Mouse (Mus musculus): Measurements from ENCODE around the gene Btbd2. TPM values are rescaled to one million over a fixed set of nuclear protein-coding genes. Genes with fewer than 3 reads are reported as not detected.

Btbd2 gene
- polyA plus RNA-seq, 1 experiment from 2014 or later, result 9.2 TPM

DNA sequence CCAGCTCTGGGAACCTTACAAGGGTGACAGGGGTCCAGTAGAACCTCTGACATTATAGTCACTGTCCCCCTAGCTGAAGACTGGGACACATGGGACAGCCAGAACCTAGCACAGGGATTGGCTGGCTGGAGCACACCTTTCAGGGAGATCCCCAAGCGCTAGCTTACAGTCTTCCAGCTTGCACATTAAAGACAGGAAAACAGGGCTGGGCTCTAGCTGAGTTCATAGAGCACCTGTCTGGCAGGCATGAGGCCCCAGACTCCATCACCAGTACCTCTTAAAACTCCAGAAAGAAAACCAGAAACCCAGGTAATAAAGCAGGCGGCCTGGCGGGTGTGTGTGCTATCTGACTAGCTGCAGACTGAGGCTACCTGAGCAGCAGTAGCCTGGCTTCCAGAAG, 16.8 kb upstream of the Btbd2 start:
- H3K9me3 ChIP-seq (ENCODE audit: control insufficient read depth, low read length), result no peaks in the 10 kb centered on the region
- no peak for ATAC-seq
- peak overlapping the region; percentile 75 for H3K27ac ChIP-seq (ENCODE audit: low read length)
- peak overlapping the region; percentile 97 for H3K9ac ChIP-seq (ENCODE audit: low read depth, low read length)
- H3K36me3 ChIP-seq (ENCODE audit: control insufficient read depth, insufficient read depth, low read length), result peaks cover 27% of the 10 kb centered on the region
- no peaks in the 10 kb centered on the region for H3K27me3 ChIP-seq (replicated peaks; ENCODE audit: control insufficient read depth, insufficient read depth, low read length)
- peak overlapping the region; percentile 64 for H3K4me2 ChIP-seq (ENCODE audit: low read depth, low read length)
- WGBS, result 57% methylated on average over 3 of the region's 3 CpGs
- peak overlapping the region; percentile 96 for H3K4me3 ChIP-seq (ENCODE audit: low read length)
- peaks cover 53% of the 10 kb centered on the region for H3K4me1 ChIP-seq (ENCODE audit: control insufficient read depth, insufficient read depth, low read length)

DNA sequence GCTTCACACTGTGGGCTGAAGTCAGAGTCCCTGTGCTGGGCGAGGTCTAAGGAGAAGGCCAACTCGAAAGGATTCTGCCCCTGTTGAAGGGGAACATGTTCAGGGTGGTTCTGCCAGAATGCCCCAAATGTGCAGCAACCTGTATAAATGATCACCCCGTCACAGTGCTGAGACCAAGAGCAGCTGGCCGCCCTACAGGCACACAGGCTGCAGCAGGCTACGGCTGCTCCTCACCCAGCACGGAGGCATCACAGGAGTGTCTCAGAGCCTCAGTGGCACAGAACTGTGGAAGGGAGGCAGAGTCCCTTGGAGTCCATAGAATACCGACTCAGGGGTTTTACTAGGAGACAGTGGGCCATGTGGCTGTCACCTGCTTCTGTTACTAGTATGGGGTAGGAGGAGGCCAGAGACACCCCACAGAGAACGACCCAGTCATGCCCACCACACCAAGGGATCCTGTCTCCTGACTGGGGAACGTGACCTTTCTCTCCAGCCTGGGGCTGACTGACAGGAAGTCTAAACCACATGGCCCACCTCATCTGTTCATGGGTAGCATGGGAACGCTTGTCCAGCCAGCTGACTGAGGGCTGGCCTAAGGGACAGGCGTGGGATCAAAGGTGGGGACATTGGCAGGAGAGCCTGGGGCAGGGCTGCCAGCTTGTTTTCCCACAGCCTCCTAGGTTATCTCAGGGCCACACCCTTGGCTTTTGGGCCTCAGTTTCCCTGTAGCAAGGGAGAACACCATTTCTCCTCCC, 15.2 kb upstream of the Btbd2 start:
- Histone ChIP-seq H3K9me3 (ENCODE audit: control insufficient read depth, low read length) (no peaks in the 10 kb centered on the region), H3K36me3 (ENCODE audit: control insufficient read depth, insufficient read depth, low read length) (peaks cover 42% of the 10 kb centered on the region), H3K4me3 (ENCODE audit: low read length) (no peak overlapping the region), H3K4me2 (ENCODE audit: low read depth, low read length) (no peak overlapping the region), H3K4me1 (ENCODE audit: control insufficient read depth, insufficient read depth, low read length) (peaks cover 37% of the 10 kb centered on the region), H3K9ac (ENCODE audit: low read depth, low read length) (no peak overlapping the region), H3K27me3 (replicated peaks; ENCODE audit: control insufficient read depth, insufficient read depth, low read length) (no peaks in the 10 kb centered on the region), H3K27ac (ENCODE audit: low read length) (no peak overlapping the region)
- ATAC-seq, result no peak
- WGBS, result 84% methylated on average over 11 of the region's 11 CpGs

DNA sequence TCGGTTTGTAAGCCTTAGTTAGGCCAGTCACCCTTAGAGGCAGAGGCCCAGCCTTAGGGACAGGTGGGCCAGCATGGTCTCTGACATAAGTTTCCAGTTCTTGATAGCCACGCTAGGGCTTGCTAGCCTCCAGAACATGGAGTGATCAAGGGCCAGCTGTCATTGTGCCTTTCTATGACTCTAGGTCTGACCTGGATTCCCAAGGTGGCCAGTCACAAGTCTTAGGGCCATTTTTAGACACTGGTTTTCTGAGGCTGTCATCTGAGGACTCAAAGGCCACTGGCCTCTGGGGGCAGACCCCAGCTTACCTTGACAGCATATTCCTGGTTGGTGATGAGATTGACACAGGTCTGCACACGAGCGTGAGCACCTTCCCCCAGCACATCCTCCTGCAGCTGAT, 14.4 kb upstream of the Btbd2 start:
- peaks cover 35% of the 10 kb centered on the region for H3K4me1 ChIP-seq (ENCODE audit: control insufficient read depth, insufficient read depth, low read length)
- H3K9me3 ChIP-seq (ENCODE audit: control insufficient read depth, low read length), result no peaks in the 10 kb centered on the region
- no peaks in the 10 kb centered on the region for H3K27me3 ChIP-seq (replicated peaks; ENCODE audit: control insufficient read depth, insufficient read depth, low read length)
- peaks cover 46% of the 10 kb centered on the region for H3K36me3 ChIP-seq (ENCODE audit: control insufficient read depth, insufficient read depth, low read length)
- ATAC-seq, result no peak
- no peak overlapping the region for H3K4me3 ChIP-seq (ENCODE audit: low read length)
- 90% methylated on average over 4 of the region's 4 CpGs for WGBS
- no peak overlapping the region for H3K9ac ChIP-seq (ENCODE audit: low read depth, low read length)
- no peak overlapping the region for H3K27ac ChIP-seq (ENCODE audit: low read length)
- no peak overlapping the region for H3K4me2 ChIP-seq (ENCODE audit: low read depth, low read length)

DNA sequence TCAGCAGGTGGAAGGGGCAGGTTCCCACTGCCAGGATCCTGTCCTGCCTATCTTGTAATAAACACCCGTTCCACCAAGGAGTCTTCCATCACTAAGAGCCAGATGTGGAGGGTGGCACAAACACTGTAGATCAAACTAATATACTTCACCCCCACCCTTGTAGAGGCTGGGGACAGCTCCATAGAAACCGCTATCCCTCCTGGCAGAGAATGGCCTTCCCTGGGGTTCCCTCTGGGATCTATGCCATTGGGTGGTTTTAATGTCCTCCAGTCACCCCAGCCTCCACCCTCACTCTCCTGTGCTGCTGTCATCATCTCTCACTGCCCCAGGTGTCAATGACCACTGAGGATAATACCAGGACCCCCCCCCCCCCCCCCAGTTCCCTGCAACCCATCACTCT, 13.7 kb upstream of the Btbd2 start:
- peaks cover 41% of the 10 kb centered on the region for H3K4me1 ChIP-seq (ENCODE audit: control insufficient read depth, insufficient read depth, low read length)
- H3K36me3 ChIP-seq (ENCODE audit: control insufficient read depth, insufficient read depth, low read length), result peaks cover 46% of the 10 kb centered on the region
- ATAC-seq, result no peak
- peak overlapping the region; percentile 24; the same call in 1 of the 2 replicates for H3K9ac ChIP-seq (ENCODE audit: low read depth, low read length)
- H3K27me3 ChIP-seq (replicated peaks; ENCODE audit: control insufficient read depth, insufficient read depth, low read length), result no peaks in the 10 kb centered on the region
- H3K9me3 ChIP-seq (ENCODE audit: control insufficient read depth, low read length), result no peaks in the 10 kb centered on the region
- no peak overlapping the region for H3K4me2 ChIP-seq (ENCODE audit: low read depth, low read length)
- WGBS, result 89% methylated on average over 2 of the region's 2 CpGs
- no peak overlapping the region for H3K4me3 ChIP-seq (ENCODE audit: low read length)
- no peak overlapping the region for H3K27ac ChIP-seq (ENCODE audit: low read length)

DNA sequence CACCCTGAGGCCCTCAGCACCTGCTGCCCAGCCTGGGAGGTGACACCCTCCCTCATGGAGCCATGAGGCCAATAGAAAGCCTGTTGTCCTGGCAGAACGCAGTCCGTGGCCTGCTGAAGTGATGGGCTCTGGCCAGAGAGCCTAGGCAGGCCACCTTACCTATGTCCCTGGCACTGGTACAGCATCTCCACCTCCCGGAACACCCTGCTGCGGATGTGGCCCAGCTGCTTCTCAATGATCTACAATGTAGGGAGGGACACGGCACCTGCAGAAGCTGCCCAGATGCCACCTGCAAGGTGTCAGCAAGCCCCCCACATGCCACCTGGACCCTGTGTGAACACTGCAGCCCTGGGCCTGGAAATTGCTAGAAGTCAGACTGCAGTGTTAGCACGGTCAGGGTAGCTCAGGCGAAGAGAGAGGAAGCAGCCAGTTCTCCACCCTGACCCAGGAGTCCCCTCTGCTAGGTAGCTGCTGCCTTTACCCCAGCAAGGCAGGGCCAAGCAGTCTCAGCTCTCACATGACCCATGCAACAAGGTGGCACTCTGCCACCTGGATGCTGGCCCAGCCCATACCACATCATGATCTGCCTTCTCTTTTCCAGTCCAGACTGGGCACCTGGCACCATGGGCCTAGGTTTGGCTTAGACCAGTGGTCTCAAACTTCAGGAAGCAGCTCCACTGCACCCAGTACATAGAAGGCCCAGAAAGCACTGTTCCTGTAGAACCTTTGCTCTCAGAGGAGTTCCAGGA, 13.0 kb upstream of the Btbd2 start:
- 94% methylated on average over 7 of the region's 7 CpGs for WGBS
- H3K4me3 ChIP-seq (ENCODE audit: low read length), result no peak overlapping the region
- ATAC-seq, result no peak
- H3K4me1 ChIP-seq (ENCODE audit: control insufficient read depth, insufficient read depth, low read length), result peaks cover 46% of the 10 kb centered on the region
- no peak overlapping the region for H3K4me2 ChIP-seq (ENCODE audit: low read depth, low read length)
- no peak overlapping the region for H3K27ac ChIP-seq (ENCODE audit: low read length)
- no peaks in the 10 kb centered on the region for H3K27me3 ChIP-seq (replicated peaks; ENCODE audit: control insufficient read depth, insufficient read depth, low read length)
- H3K9me3 ChIP-seq (ENCODE audit: control insufficient read depth, low read length), result no peaks in the 10 kb centered on the region
- H3K9ac ChIP-seq (ENCODE audit: low read depth, low read length), result peak overlapping the region; percentile 24; the same call in 1 of the 2 replicates
- H3K36me3 ChIP-seq (ENCODE audit: control insufficient read depth, insufficient read depth, low read length), result peaks cover 46% of the 10 kb centered on the region

DNA sequence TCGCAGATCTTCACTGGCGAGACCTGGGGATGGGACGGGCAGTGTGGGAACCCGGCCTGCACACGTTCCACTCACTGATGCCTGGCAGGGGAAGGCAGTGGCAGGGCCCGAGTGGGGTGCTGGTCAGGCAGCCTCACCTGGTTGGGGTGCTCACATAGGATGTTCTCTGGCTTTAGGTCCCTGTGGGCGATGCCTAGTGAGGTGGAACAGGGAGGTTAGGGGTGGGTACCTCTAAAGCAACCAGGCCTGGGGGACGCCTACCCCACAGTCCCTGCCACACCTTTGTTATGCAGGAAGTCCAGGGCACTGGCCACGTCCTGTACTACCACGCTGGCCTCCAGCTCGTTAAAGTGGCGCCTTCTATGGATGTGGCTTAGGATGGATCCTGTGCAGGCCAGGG, 12.1 kb upstream of the Btbd2 start:
- Histone ChIP-seq H3K27ac (ENCODE audit: low read length) (no peak overlapping the region), H3K4me3 (ENCODE audit: low read length) (no peak overlapping the region), H3K4me1 (ENCODE audit: control insufficient read depth, insufficient read depth, low read length) (peaks cover 45% of the 10 kb centered on the region), H3K4me2 (ENCODE audit: low read depth, low read length) (no peak overlapping the region), H3K9ac (ENCODE audit: low read depth, low read length) (no peak overlapping the region), H3K9me3 (ENCODE audit: control insufficient read depth, low read length) (no peaks in the 10 kb centered on the region), H3K36me3 (ENCODE audit: control insufficient read depth, insufficient read depth, low read length) (peaks cover 46% of the 10 kb centered on the region), H3K27me3 (replicated peaks; ENCODE audit: control insufficient read depth, insufficient read depth, low read length) (no peaks in the 10 kb centered on the region)
- no peak for ATAC-seq
- WGBS, result 86% methylated on average over 12 of the region's 12 CpGs

DNA sequence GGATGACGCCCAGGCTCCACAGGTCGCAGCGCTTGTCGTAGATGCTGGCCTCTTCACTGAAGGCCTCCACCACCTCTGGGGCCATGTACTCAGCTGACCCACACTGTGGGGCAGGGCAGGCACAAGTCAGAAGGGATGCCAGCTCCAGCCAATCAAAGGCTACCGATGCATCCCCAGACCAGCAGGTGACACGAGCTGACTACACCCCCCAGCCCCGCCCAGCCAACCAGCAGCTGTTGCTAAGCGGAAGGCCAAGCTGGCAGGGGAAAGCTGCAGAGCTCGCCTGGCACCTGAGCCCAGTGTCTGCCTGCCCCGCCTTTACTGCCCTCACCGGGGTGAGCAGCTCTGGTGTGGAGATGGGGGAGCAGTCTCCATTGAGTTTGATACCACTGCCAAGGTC, 11.7 kb upstream of the Btbd2 start:
- no peak overlapping the region for H3K27ac ChIP-seq (ENCODE audit: low read length)
- peaks cover 45% of the 10 kb centered on the region for H3K4me1 ChIP-seq (ENCODE audit: control insufficient read depth, insufficient read depth, low read length)
- no peak overlapping the region for H3K4me2 ChIP-seq (ENCODE audit: low read depth, low read length)
- no peaks in the 10 kb centered on the region for H3K27me3 ChIP-seq (replicated peaks; ENCODE audit: control insufficient read depth, insufficient read depth, low read length)
- WGBS, result 78% methylated on average over 11 of the region's 11 CpGs
- peaks cover 46% of the 10 kb centered on the region for H3K36me3 ChIP-seq (ENCODE audit: control insufficient read depth, insufficient read depth, low read length)
- no peak overlapping the region for H3K4me3 ChIP-seq (ENCODE audit: low read length)
- ATAC-seq, result no peak
- H3K9ac ChIP-seq (ENCODE audit: low read depth, low read length), result no peak overlapping the region
- no peaks in the 10 kb centered on the region for H3K9me3 ChIP-seq (ENCODE audit: control insufficient read depth, low read length)

DNA sequence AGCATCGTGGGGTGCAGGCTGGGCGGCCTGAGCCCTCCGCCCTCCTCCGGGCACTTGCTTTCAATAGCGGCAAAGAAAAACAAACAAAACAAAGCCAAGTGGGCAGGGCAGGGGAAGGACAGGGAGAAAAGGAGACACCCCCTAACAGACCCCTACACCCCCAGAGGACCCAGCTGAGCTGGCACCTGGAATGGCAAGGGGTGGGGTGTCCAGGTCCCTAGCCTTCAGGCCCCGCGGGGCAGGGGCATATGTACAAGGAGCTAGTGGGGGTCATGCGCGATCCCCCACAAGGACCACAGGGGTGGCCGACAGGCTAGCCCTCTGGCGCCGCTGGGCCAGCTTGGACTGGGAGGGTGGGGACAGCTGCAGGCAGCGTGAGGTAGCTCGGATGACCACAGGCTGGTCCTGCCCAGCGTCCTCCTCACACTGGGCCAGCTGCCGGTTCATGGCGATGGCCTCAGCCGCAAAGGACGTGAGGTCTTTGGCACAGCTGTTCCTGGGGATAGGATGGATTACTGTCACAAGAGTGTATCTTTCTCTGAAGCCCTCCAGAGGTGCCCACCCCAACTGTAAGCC, 10.1 kb upstream of the Btbd2 start:
- 82% methylated on average over 19 of the region's 19 CpGs for WGBS
- H3K27ac ChIP-seq (ENCODE audit: low read length), result no peak overlapping the region

DNA sequence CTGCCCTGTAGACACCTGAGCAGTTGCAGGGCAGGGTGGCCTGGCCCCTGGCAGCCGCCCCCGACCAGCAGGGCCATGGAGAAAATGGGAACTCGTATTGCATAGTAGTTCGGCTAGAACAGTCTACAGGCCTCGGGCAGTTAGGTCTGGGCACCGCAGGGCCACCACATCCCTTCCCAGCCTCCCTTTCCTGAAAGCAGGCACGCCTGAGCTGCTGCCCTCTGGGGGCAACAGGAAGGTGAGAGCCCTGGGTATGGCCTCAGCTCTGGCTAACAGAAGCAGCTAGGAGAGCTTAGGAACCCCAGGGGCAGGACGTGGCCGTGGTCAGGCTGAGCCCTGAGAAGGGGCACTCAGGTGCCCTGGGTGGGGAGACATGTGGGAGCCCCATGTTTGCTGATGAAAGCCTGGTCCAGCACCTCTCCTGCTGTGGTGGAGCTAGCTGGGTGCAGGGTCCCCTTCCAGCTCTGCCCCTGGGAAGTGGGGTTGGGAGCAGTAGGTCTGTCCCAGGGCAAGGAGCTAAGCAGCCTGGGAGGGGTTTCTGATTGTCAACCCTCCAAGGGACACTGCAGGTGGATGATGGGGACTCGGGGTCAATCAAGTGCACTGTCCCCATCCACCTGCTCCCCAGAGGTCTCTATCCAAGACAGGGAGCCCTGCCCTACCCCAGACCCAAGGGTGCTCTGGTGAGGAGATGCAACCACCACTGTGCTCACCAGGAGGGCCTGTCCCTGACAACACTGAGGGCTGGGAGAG, 9.3 kb upstream of the Btbd2 start:
- WGBS, result 79% methylated on average over 10 of the region's 10 CpGs
- ATAC-seq, result no peak

More for the DNA sequence above, 10.1 kb upstream of the Btbd2 start:
- no peak overlapping the region for H3K9ac ChIP-seq (ENCODE audit: low read depth, low read length)
- no peak for ATAC-seq
- H3K27me3 ChIP-seq (replicated peaks; ENCODE audit: control insufficient read depth, insufficient read depth, low read length), result no peaks in the 10 kb centered on the region
- peaks cover 45% of the 10 kb centered on the region for H3K36me3 ChIP-seq (ENCODE audit: control insufficient read depth, insufficient read depth, low read length)
- peaks cover 29% of the 10 kb centered on the region for H3K4me1 ChIP-seq (ENCODE audit: control insufficient read depth, insufficient read depth, low read length)
- H3K9me3 ChIP-seq (ENCODE audit: control insufficient read depth, low read length), result no peaks in the 10 kb centered on the region
- H3K4me2 ChIP-seq (ENCODE audit: low read depth, low read length), result no peak overlapping the region
- H3K4me3 ChIP-seq (ENCODE audit: low read length), result no peak overlapping the region

More for the DNA sequence above, 9.3 kb upstream of the Btbd2 start:
- Histone ChIP-seq H3K27ac (ENCODE audit: low read length) (no peak overlapping the region), H3K4me2 (ENCODE audit: low read depth, low read length) (no peak overlapping the region), H3K4me1 (ENCODE audit: control insufficient read depth, insufficient read depth, low read length) (peaks cover 28% of the 10 kb centered on the region), H3K9ac (ENCODE audit: low read depth, low read length) (0 out of 2 replicates have a peak overlapping the region, but pooled peaks have one; percentile 16), H3K27me3 (replicated peaks; ENCODE audit: control insufficient read depth, insufficient read depth, low read length) (no peaks in the 10 kb centered on the region), H3K4me3 (ENCODE audit: low read length) (no peak overlapping the region), H3K9me3 (ENCODE audit: control insufficient read depth, low read length) (no peaks in the 10 kb centered on the region), H3K36me3 (ENCODE audit: control insufficient read depth, insufficient read depth, low read length) (peaks cover 41% of the 10 kb centered on the region)
